16 mouse cellular contexts compared by ENCODE assay signal in the genomic region with DNA sequence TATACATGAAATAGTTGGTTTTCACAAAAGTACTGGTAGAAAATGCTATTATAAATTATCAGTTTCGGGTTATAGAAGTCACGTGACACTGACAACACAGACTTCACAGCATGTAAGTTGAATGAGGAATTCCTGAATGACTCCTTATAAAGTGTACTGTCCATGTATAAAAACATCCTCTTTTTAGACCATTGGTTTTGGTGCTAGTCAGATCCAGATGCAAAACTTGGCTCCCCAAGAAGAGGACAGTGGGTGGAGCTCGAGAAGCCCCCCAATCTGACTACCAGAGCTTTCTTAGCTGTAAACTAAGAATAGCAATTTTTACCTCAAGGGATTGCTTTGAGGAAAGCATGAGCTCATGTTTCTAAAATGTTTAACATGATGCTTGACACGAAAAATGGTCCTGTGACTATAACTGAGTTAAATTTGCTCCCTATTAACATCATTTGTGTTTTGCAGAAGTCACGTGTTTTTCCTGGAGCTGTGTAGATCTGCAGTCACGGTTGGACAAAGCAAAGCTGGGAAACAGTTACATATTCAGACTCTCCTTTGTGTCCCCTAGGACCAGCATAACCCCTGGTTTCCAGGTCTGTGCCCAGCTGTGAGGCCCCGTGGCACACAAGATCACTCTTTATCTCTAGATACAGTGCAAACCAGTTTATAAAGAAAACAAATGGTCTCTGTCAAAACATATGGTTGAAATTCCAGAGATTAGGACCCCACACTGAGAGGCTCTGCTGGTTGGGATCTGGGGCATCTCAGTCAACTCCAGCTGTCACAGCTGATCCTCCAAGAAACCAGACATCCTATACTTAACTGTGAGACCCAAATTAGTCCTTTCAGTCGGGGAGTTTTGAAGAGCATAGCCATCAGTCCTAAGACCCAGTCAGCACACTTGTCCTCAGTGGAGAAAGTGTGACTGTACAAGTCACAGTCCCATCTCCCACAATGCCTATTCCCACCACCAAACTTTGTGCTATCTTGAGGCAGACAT.
A peak's percentile ranks its signal among the peaks of the same experiment; 100 is the strongest.
DNase-seq lines count a peak whose midpoint lies in the region; ATAC-seq and TF ChIP-seq lines count a peak whose summit lies in the region.
"Had no signal": no experiment of that assay in that cellular context is flagged by ENCODE, and none has a peak within 500 bp of the region (broad histone marks: within the 10 kb centered on the region; RNA-seq: fewer than 3 reads in every experiment).

No protein-coding gene starts in this region.

- ATAC-seq in forebrain, embryonic 11.5 days (replicated peaks; ENCODE audit: low FRiP score): 0 out of 2 replicates have a peak, but pooled peaks have one; percentile 33
- ATAC-seq in forebrain, postnatal 0 days: no peak
- ATAC-seq in kidney, embryonic 16.5 days (ENCODE audit: low FRiP score, low TSS enrichment): peak; percentile 74
- peak; percentile 81 for ATAC-seq in embryonic facial prominence, embryonic 12.5 days (ENCODE audit: insufficient number of reproducible peaks, insufficient read depth, low FRiP score, low TSS enrichment)
- ATAC-seq in midbrain, embryonic 15.5 days (replicated peaks): no peak
- ATAC-seq: activated CD4-positive, CD25-positive, alpha-beta regulatory T cell, adult 4 months had no signal

- WGBS in forebrain, embryonic 11.5 days: 61% methylated on average over 8 of the region's 8 CpGs
- 61% methylated on average over 8 of the region's 8 CpGs for WGBS in forebrain, postnatal 0 days
- 51% methylated on average over 8 of the region's 8 CpGs for WGBS in kidney, embryonic 16.5 days
- 28% methylated on average over 8 of the region's 8 CpGs for WGBS in embryonic facial prominence, embryonic 12.5 days
- 56% methylated on average over 8 of the region's 8 CpGs for WGBS in midbrain, embryonic 15.5 days

- no peaks in the 10 kb centered on the region for H3K4me1 ChIP-seq in forebrain, embryonic 11.5 days (replicated peaks; ENCODE audit: control insufficient read depth, insufficient read depth, low read length)
- H3K4me1 ChIP-seq in forebrain, postnatal 0 days (ENCODE audit: insufficient read depth): no peaks in the 10 kb centered on the region
- H3K4me1 ChIP-seq in kidney, embryonic 16.5 days (ENCODE audit: insufficient read depth, low read length): peaks cover 16% of the 10 kb centered on the region
- peaks cover 18% of the 10 kb centered on the region for H3K4me1 ChIP-seq in embryonic facial prominence, embryonic 12.5 days
- no peaks in the 10 kb centered on the region for H3K4me1 ChIP-seq in midbrain, embryonic 15.5 days
- H3K4me1 ChIP-seq: liver, embryonic 13.5 days; neural tube, embryonic 12.5 days had no signal

- H3K9ac ChIP-seq in forebrain, embryonic 11.5 days (ENCODE audit: low read length): no peak overlapping the region
- no peak overlapping the region for H3K9ac ChIP-seq in forebrain, postnatal 0 days
- H3K9ac ChIP-seq in kidney, embryonic 16.5 days (replicated peaks; ENCODE audit: low read length): no peak overlapping the region
- H3K9ac ChIP-seq in embryonic facial prominence, embryonic 12.5 days: no peak overlapping the region
- H3K9ac ChIP-seq in midbrain, embryonic 15.5 days: no peak overlapping the region
- H3K9ac ChIP-seq: forebrain, embryonic 12.5 days; liver, embryonic 13.5 days; neural tube, embryonic 12.5 days had no signal

- no peak for TF ChIP-seq POLR2A in myocyte (IDR thresholded peaks at IDR 0.05; ENCODE audit: insufficient read length, low read depth)

- TF ChIP-seq CTCF in forebrain, postnatal 0 days (IDR thresholded peaks at IDR 0.05; ENCODE audit: low read depth): no peak

- H3K9me3 ChIP-seq in forebrain, embryonic 11.5 days (ENCODE audit: control insufficient read depth, low read length): no peaks in the 10 kb centered on the region
- H3K9me3 ChIP-seq in forebrain, postnatal 0 days (ENCODE audit: low read length): no peaks in the 10 kb centered on the region
- H3K9me3 ChIP-seq in kidney, embryonic 16.5 days (ENCODE audit: low read length): no peaks in the 10 kb centered on the region
- no peaks in the 10 kb centered on the region for H3K9me3 ChIP-seq in embryonic facial prominence, embryonic 12.5 days
- H3K9me3 ChIP-seq in midbrain, embryonic 15.5 days: no peaks in the 10 kb centered on the region
- H3K9me3 ChIP-seq: forebrain, embryonic 12.5 days; liver, embryonic 13.5 days; neural tube, embryonic 12.5 days had no signal

- no peaks in the 10 kb centered on the region for H3K27me3 ChIP-seq in forebrain, embryonic 11.5 days (ENCODE audit: control insufficient read depth, insufficient read depth, low read length)
- no peaks in the 10 kb centered on the region for H3K27me3 ChIP-seq in forebrain, postnatal 0 days (ENCODE audit: insufficient read depth, low read length)
- no peaks in the 10 kb centered on the region for H3K27me3 ChIP-seq in kidney, embryonic 16.5 days (ENCODE audit: insufficient read depth, low read length)
- no peaks in the 10 kb centered on the region for H3K27me3 ChIP-seq in embryonic facial prominence, embryonic 12.5 days
- H3K27me3 ChIP-seq in myocyte (ENCODE audit: control insufficient read depth, insufficient read depth, insufficient read length): no peaks in the 10 kb centered on the region
- no peaks in the 10 kb centered on the region for H3K27me3 ChIP-seq in midbrain, embryonic 15.5 days (replicated peaks)
- H3K27me3 ChIP-seq: forebrain, embryonic 12.5 days; liver, embryonic 13.5 days; neural tube, embryonic 12.5 days had no signal

- no peak overlapping the region for H3K4me2 ChIP-seq in forebrain, embryonic 11.5 days (ENCODE audit: low read depth, low read length, severe bottlenecking)
- no peak overlapping the region for H3K4me2 ChIP-seq in forebrain, postnatal 0 days (ENCODE audit: low read depth)
- H3K4me2 ChIP-seq in kidney, embryonic 16.5 days (replicated peaks; ENCODE audit: low read depth, low read length): no peak overlapping the region
- no peak overlapping the region for H3K4me2 ChIP-seq in embryonic facial prominence, embryonic 12.5 days (replicated peaks)
- no peak overlapping the region for H3K4me2 ChIP-seq in myocyte (ENCODE audit: low read depth)
- no peak overlapping the region for H3K4me2 ChIP-seq in midbrain, embryonic 15.5 days
- H3K4me2 ChIP-seq: forebrain, embryonic 12.5 days; liver, embryonic 13.5 days; neural tube, embryonic 12.5 days had no signal

- no peak overlapping the region for H3K4me3 ChIP-seq in forebrain, embryonic 11.5 days (ENCODE audit: low read depth, low read length)
- H3K4me3 ChIP-seq in forebrain, postnatal 0 days (ENCODE audit: low read depth, low read length): no peak overlapping the region
- H3K4me3 ChIP-seq in kidney, embryonic 16.5 days (ENCODE audit: low read length): no peak overlapping the region
- H3K4me3 ChIP-seq in embryonic facial prominence, embryonic 12.5 days: no peak overlapping the region
- no peak overlapping the region for H3K4me3 ChIP-seq in myocyte
- H3K4me3 ChIP-seq in midbrain, embryonic 15.5 days: no peak overlapping the region
- H3K4me3 ChIP-seq: forebrain, embryonic 12.5 days; liver, embryonic 13.5 days; neural tube, embryonic 12.5 days had no signal

- no peaks in the 10 kb centered on the region for H3K79me2 ChIP-seq in myocyte (ENCODE audit: control insufficient read depth, insufficient read depth)

- no peak for DNase-seq in forebrain, embryonic 11.5 days (ENCODE audit: low spot score)
- no peak for DNase-seq in forebrain, postnatal 0 days
- DNase-seq in kidney, adult 18-20 months: no peak
- no peak for DNase-seq in testis, postnatal 14 days (ENCODE audit: low spot score)
- DNase-seq: cerebellum, postnatal 10 days; kidney, adult 2 months; liver, embryonic 13.5 days; right cerebral cortex, postnatal 25 days; thymus, adult 18-20 months had no signal

- no peak overlapping the region for H3K27ac ChIP-seq in forebrain, embryonic 11.5 days (ENCODE audit: low read depth, low read length)
- no peak overlapping the region for H3K27ac ChIP-seq in forebrain, postnatal 0 days (ENCODE audit: low read depth, low read length)
- peak overlapping the region; percentile 1; the same call in 1 of the 2 replicates for H3K27ac ChIP-seq in kidney, embryonic 16.5 days (ENCODE audit: low read length)
- peak overlapping the region; percentile 80 for H3K27ac ChIP-seq in embryonic facial prominence, embryonic 12.5 days
- H3K27ac ChIP-seq in midbrain, embryonic 15.5 days: no peak overlapping the region
- H3K27ac ChIP-seq: forebrain, embryonic 12.5 days; liver, embryonic 13.5 days; neural tube, embryonic 12.5 days had no signal

- no peak overlapping the region for H3ac ChIP-seq in myocyte (ENCODE audit: control insufficient read depth, insufficient read length)

- H3K36me3 ChIP-seq in forebrain, embryonic 11.5 days (ENCODE audit: control insufficient read depth, insufficient read depth, low read length): no peaks in the 10 kb centered on the region
- H3K36me3 ChIP-seq in forebrain, postnatal 0 days (ENCODE audit: insufficient read depth): no peaks in the 10 kb centered on the region
- no peaks in the 10 kb centered on the region for H3K36me3 ChIP-seq in kidney, embryonic 16.5 days (ENCODE audit: insufficient read depth, low read length)
- H3K36me3 ChIP-seq in embryonic facial prominence, embryonic 12.5 days: no peaks in the 10 kb centered on the region
- H3K36me3 ChIP-seq in myocyte (ENCODE audit: control insufficient read depth, insufficient read depth): no peaks in the 10 kb centered on the region
- H3K36me3 ChIP-seq in midbrain, embryonic 15.5 days (replicated peaks): no peaks in the 10 kb centered on the region
- H3K36me3 ChIP-seq: forebrain, embryonic 12.5 days; liver, embryonic 13.5 days; neural tube, embryonic 12.5 days had no signal

TF ChIP-seq in myocyte, 11 proteins besides CTCF, POLR2A, EP300 and RAD21:
- TF ChIP-seq POLR2AphosphoS2 (IDR thresholded peaks at IDR 0.05; ENCODE audit: insufficient read length, low read depth): no peak
- no peak for TF ChIP-seq TCF3 (IDR thresholded peaks at IDR 0.05; ENCODE audit: insufficient read length, low read depth)
- TF ChIP-seq MAX (IDR thresholded peaks at IDR 0.05; ENCODE audit: low read depth): no peak
- TF ChIP-seq SRF (IDR thresholded peaks at IDR 0.05; ENCODE audit: control insufficient read depth, insufficient read length, low read depth): no peak
- peak in 1 of 3 experiments; percentile 30 for TF ChIP-seq MYOG (IDR thresholded peaks at IDR 0.05; ENCODE audit: control insufficient read depth in 1 of 3, insufficient read depth in 1 of 3, insufficient read length in 2 of 3, low read depth in 2 of 3)
- TF ChIP-seq TCF12 (IDR thresholded peaks at IDR 0.05; ENCODE audit: insufficient read depth, poor library complexity, severe bottlenecking): no peak
- no peak for TF ChIP-seq REST (IDR thresholded peaks at IDR 0.05; ENCODE audit: insufficient read depth, insufficient read length)
- peak in 2 of 3 experiments; percentile 23 to 54 for TF ChIP-seq MYOD1 (IDR thresholded peaks at IDR 0.05; ENCODE audit: control insufficient read depth in 1 of 3, insufficient read length in 2 of 3, low read depth in 2 of 3)
- no peak for TF ChIP-seq USF1 (IDR thresholded peaks at IDR 0.05; ENCODE audit: low read depth)
- no peak for TF ChIP-seq E2F4 (IDR thresholded peaks at IDR 0.05; ENCODE audit: insufficient read depth)
- no peak for TF ChIP-seq CEBPB (IDR thresholded peaks at IDR 0.05; ENCODE audit: insufficient read depth, poor library complexity, severe bottlenecking)
TF ChIP-seq in myocyte: peak in this region for 2.

Comparison
In these comparisons a context has a peak if more than half of its experiments do, and no peak if none do; other contexts are left out.
1. ATAC-seq: peak in forebrain, embryonic 11.5 days (single experiment), kidney, embryonic 16.5 days (single experiment) and embryonic facial prominence, embryonic 12.5 days (single experiment); none in forebrain, postnatal 0 days (single experiment) and midbrain, embryonic 15.5 days (single experiment).
2. H3K27ac ChIP-seq: peak in kidney, embryonic 16.5 days (single experiment) and embryonic facial prominence, embryonic 12.5 days (single experiment); none in forebrain, embryonic 11.5 days (single experiment), forebrain, postnatal 0 days (single experiment) and midbrain, embryonic 15.5 days (single experiment).